Mouse (Mus musculus) stomach, postnatal 0 days (tissue): Measurements from ENCODE around the gene Plpp2. TPM values are rescaled to one million over a fixed set of nuclear protein-coding genes. Genes with fewer than 3 reads are reported as not detected.

ENCODE experiments used
- ATAC-seq: fragments of 200-750 bp; cut with Nextera tagmentation; 2 replicates; pipeline ENCODE4 v1.8.0; 2017; ENCODE audit not compliant: low FRiP score, low TSS enrichment
- DNase-seq: peaks from one replicate; pipeline ENCODE4 v3.0.0-alpha.2; 2016; ENCODE audit warnings: low spot score
- H3K27ac ChIP-seq: fragments of 300-500 bp; sonication (generic); replicated peaks from 2 replicates; pipeline ENCODE4 v1.5.1; 2014; ENCODE audit warnings: mild to moderate bottlenecking, control low read depth
- H3K27me3 ChIP-seq: fragments of 300-500 bp; sonication (generic); 2 replicates; pipeline ENCODE4 v1.6.1; 2014; ENCODE audit warnings: low read length; ENCODE audit not compliant: control insufficient read depth, insufficient read depth
- H3K36me3 ChIP-seq: fragments of 300-500 bp; sonication (generic); 2 replicates; pipeline ENCODE4 v1.6.1; 2014; ENCODE audit warnings: low read length, mixed read lengths; ENCODE audit not compliant: control insufficient read depth, insufficient read depth
- H3K4me1 ChIP-seq: fragments of 300-500 bp; sonication (generic); replicated peaks from 2 replicates; pipeline ENCODE4 v1.6.1; 2014; ENCODE audit warnings: antibody characterized with exemption; ENCODE audit not compliant: control insufficient read depth, insufficient read depth
- H3K4me2 ChIP-seq: fragments of 300-500 bp; sonication (generic); replicated peaks from 2 replicates; pipeline ENCODE4 v1.6.1; 2014; ENCODE audit warnings: low read depth, mild to moderate bottlenecking, control low read depth, moderate library complexity
- H3K4me3 ChIP-seq: fragments of 300-500 bp; sonication (generic); 2 replicates; pipeline ENCODE4 v1.5.1; 2014; ENCODE audit warnings: low read depth, low read length, control low read depth
- H3K9ac ChIP-seq: fragments of 300-500 bp; sonication (generic); 2 replicates; pipeline ENCODE4 v1.6.1; 2014; ENCODE audit warnings: mild to moderate bottlenecking, low read length, control low read depth, mixed read lengths
- H3K9me3 ChIP-seq: fragments of 300-500 bp; sonication (generic); 2 replicates; pipeline ENCODE4 v1.6.1; 2016; ENCODE audit warnings: low read length; ENCODE audit not compliant: control insufficient read depth
- CTCF ChIP-seq: IDR thresholded peaks from 2 replicates; pipeline ENCODE4 v1.5.1; 2016; ENCODE audit warnings: antibody characterized with exemption, low read depth, mild to moderate bottlenecking, moderate library complexity
- EP300 ChIP-seq: optimal IDR thresholded peaks from 2 replicates; pipeline ENCODE3; 2016; ENCODE audit warnings: antibody characterized with exemption
- WGBS: fragments of 180-500 bp; shearing (Covaris S2); extraction: QIAGEN DNeasy Blood & Tissue Kit; methylation state at CpG from one replicate; pipeline ENCODE4 v1.1.7; 2014; 5-methylcytosine and 5-hydroxymethylcytosine counted together
- polyA plus RNA-seq: library from polyadenylated mRNA; unstranded; fragments of >200 nt; fragmentation: Nextera tagmentation; extraction: Ambion mirVana; gene quantifications from 2 replicates; pipeline ENCODE4 v1.2.1, GENCODE M21; 2015

Plpp2 gene
- polyA plus RNA-seq, 1 experiment from 2014 or later, result 81.8 TPM

GRCm38 (mm10) chr10:79554330-79555237 is 21.0 kb upstream of the Plpp2 start, which contains the start of gene Mier2:
TSS of gene Mier2 (minus strand) at chr10:79555199.
- no peaks in the 10 kb centered on the region for H3K9me3 ChIP-seq
- H3K4me2 ChIP-seq, result peak within 1 kb of the TSS; percentile 95
- no peaks in the 10 kb centered on the region for H3K36me3 ChIP-seq
- ATAC-seq (peak; percentile 85), DNase-seq (peak; percentile 80)
- peak within 1 kb of the TSS; percentile 84 for H3K4me3 ChIP-seq
- H3K4me1 ChIP-seq, result 0 out of 2 replicates have a peak, but pooled peaks cover 2% of the 10 kb centered on the region
- H3K9ac ChIP-seq, result peak within 1 kb of the TSS; percentile 89
- peak within 1 kb of the TSS; percentile 35; the same call in 1 of the 2 replicates for H3K27ac ChIP-seq
- no peaks in the 10 kb centered on the region for H3K27me3 ChIP-seq
- TF ChIP-seq EP300 (no peak), CTCF (no peak)
- under 1% methylated on average over 73 of the region's 108 CpGs for WGBS

- 24% methylated on average over 10 of the region's 10 CpGs for WGBS
- DNase-seq, result peak; percentile 14
- ATAC-seq, result no peak
- Histone ChIP-seq H3K4me2 (peak overlapping the region; percentile 95), H3K4me3 (peak overlapping the region; percentile 84), H3K36me3 (peaks cover 7% of the 10 kb centered on the region), H3K27me3 (no peaks in the 10 kb centered on the region), H3K9me3 (no peaks in the 10 kb centered on the region), H3K9ac (peak overlapping the region; percentile 47; the same call in 1 of the 2 replicates), H3K4me1 (0 out of 2 replicates have a peak, but pooled peaks cover 2% of the 10 kb centered on the region), H3K27ac (no peak overlapping the region)
- TF ChIP-seq CTCF (no peak), EP300 (no peak)
These were observed 20.1 kb upstream of the Plpp2 start for GRCm38 (mm10) chr10:79553691-79554090.

- H3K36me3 ChIP-seq, result peaks cover 12% of the 10 kb centered on the region
- TF ChIP-seq CTCF (no peak), EP300 (no peak)
- H3K4me3 ChIP-seq, result peak overlapping the region; percentile 84; the same call in 1 of the 2 replicates
- H3K9ac ChIP-seq, result no peak overlapping the region
- H3K4me2 ChIP-seq, result peak overlapping the region; percentile 95
- H3K4me1 ChIP-seq, result 0 out of 2 replicates have a peak, but pooled peaks cover 2% of the 10 kb centered on the region
- H3K27ac ChIP-seq, result no peak overlapping the region
- H3K9me3 ChIP-seq, result no peaks in the 10 kb centered on the region
- no peaks in the 10 kb centered on the region for H3K27me3 ChIP-seq
- whole genome bisulfite sequencing, result 85% methylated on average over 6 of the region's 6 CpGs
- DNase-seq (peak; percentile 13), ATAC-seq (no peak)
These were observed 19.6 kb upstream of the Plpp2 start for GRCm38 (mm10) chr10:79553176-79553575.

- H3K4me1 ChIP-seq, result 0 out of 2 replicates have a peak, but pooled peaks cover 2% of the 10 kb centered on the region
- H3K4me3 ChIP-seq, result no peak overlapping the region
- H3K27me3 ChIP-seq, result no peaks in the 10 kb centered on the region
- no peak overlapping the region for H3K4me2 ChIP-seq
- 79% methylated on average over 8 of the region's 8 CpGs for WGBS
- no peaks in the 10 kb centered on the region for H3K9me3 ChIP-seq
- no peak overlapping the region for H3K27ac ChIP-seq
- ATAC-seq (no peak), DNase-seq (peak; percentile 13)
- TF ChIP-seq CTCF (no peak), EP300 (no peak)
- H3K36me3 ChIP-seq, result peaks cover 12% of the 10 kb centered on the region
- no peak overlapping the region for H3K9ac ChIP-seq
These were observed 18.9 kb upstream of the Plpp2 start for GRCm38 (mm10) chr10:79552531-79552930.

- Histone ChIP-seq H3K9ac (no peak overlapping the region), H3K4me2 (no peak overlapping the region), H3K4me3 (no peak overlapping the region), H3K27me3 (no peaks in the 10 kb centered on the region), H3K36me3 (peaks cover 26% of the 10 kb centered on the region), H3K9me3 (no peaks in the 10 kb centered on the region), H3K27ac (no peak overlapping the region), H3K4me1 (0 out of 2 replicates have a peak, but pooled peaks cover 2% of the 10 kb centered on the region)
- no peak for ATAC-seq
- peak; percentile 12 for DNase-seq
- WGBS, result 65% methylated on average over 9 of the region's 9 CpGs
- TF ChIP-seq CTCF (no peak), EP300 (no peak)
These were observed 16.8 kb upstream of the Plpp2 start for GRCm38 (mm10) chr10:79550366-79550765.
